Mouse (Mus musculus) embryonic facial prominence, embryonic 15.5 days (tissue): ENCODE results near the gene Asb18. TPM values are rescaled to one million over a fixed set of nuclear protein-coding genes. Genes with fewer than 3 reads are reported as not detected.

Experiments
- ATAC-seq: fragments of 200-750 bp; cut with Nextera tagmentation; 2 replicates; pipeline ENCODE4 v1.8.0; 2017; ENCODE audit warnings: low read depth, moderate TSS enrichment; ENCODE audit not compliant: insufficient number of reproducible peaks, low FRiP score, low TSS enrichment
- H3K27ac ChIP-seq: fragments of 300-500 bp; sonication (generic); replicated peaks from 2 replicates; pipeline ENCODE4 v1.5.1; 2015; ENCODE audit warnings: mild to moderate bottlenecking, inconsistent platforms
- H3K27me3 ChIP-seq: fragments of 300-500 bp; sonication (generic); 2 replicates; pipeline ENCODE4 v1.6.1; 2015; ENCODE audit warnings: inconsistent platforms
- H3K36me3 ChIP-seq: fragments of 300-500 bp; sonication (generic); 2 replicates; pipeline ENCODE4 v1.6.1; 2015; ENCODE audit warnings: mild to moderate bottlenecking, inconsistent platforms
- H3K4me1 ChIP-seq: fragments of 300-500 bp; sonication (generic); 2 replicates; pipeline ENCODE4 v1.6.1; 2015; ENCODE audit warnings: inconsistent platforms
- H3K4me2 ChIP-seq: fragments of 300-500 bp; sonication (generic); replicated peaks from 2 replicates; pipeline ENCODE4 v1.6.1; 2015; ENCODE audit warnings: mild to moderate bottlenecking, inconsistent platforms
- H3K4me3 ChIP-seq: fragments of 300-500 bp; sonication (generic); replicated peaks from 2 replicates; pipeline ENCODE4 v1.5.1; 2015; ENCODE audit warnings: mild to moderate bottlenecking, inconsistent platforms
- H3K9ac ChIP-seq: fragments of 300-500 bp; sonication (generic); 2 replicates; pipeline ENCODE4 v1.6.1; 2015; ENCODE audit warnings: inconsistent platforms
- H3K9me3 ChIP-seq: fragments of 300-500 bp; sonication (generic); replicated peaks from 2 replicates; pipeline ENCODE4 v1.6.1; 2016; ENCODE audit warnings: inconsistent platforms
- WGBS: fragments of 180-500 bp; shearing (Covaris S2); methylation state at CpG from one replicate; pipeline ENCODE4 v1.1.7; 2015; 5-methylcytosine and 5-hydroxymethylcytosine counted together
- polyA plus RNA-seq: library from polyadenylated mRNA; unstranded; fragments of >200 nt; fragmentation: Nextera tagmentation; extraction: Ambion mirVana; gene quantifications from 2 replicates; pipeline ENCODE4 v1.2.1, GENCODE M21; 2015

Asb18 gene
- polyA plus RNA-seq, 1 experiment from 2014 or later, result 0.09 TPM

- H3K4me2 ChIP-seq, result peak overlapping the region; percentile 28; the same call in 1 of the 2 replicates
- H3K4me3 ChIP-seq, result peak overlapping the region; percentile 13; the same call in 1 of the 2 replicates
- ATAC-seq, result no peak
- H3K4me1 ChIP-seq, result peaks cover 20% of the 10 kb centered on the region
- 1% methylated on average over 40 of the region's 41 CpGs for WGBS
- peaks cover 97% of the 10 kb centered on the region for H3K27me3 ChIP-seq
- no peaks in the 10 kb centered on the region for H3K36me3 ChIP-seq
- H3K9ac ChIP-seq, result no peak overlapping the region
- no peak overlapping the region for H3K27ac ChIP-seq
- no peaks in the 10 kb centered on the region for H3K9me3 ChIP-seq
Measured at GRCm38 (mm10) chr1:89922883-89923641, 91.4 kb downstream of the Asb18 start.

- Histone ChIP-seq H3K4me3 (no peak overlapping the region), H3K36me3 (no peaks in the 10 kb centered on the region), H3K27ac (no peak overlapping the region), H3K9ac (no peak overlapping the region), H3K9me3 (no peaks in the 10 kb centered on the region), H3K4me1 (peaks cover 16% of the 10 kb centered on the region), H3K4me2 (no peak overlapping the region), H3K27me3 (peaks cover 97% of the 10 kb centered on the region)
- no peak for ATAC-seq
- WGBS, result 2% methylated on average over 7 of the region's 7 CpGs
Measured at GRCm38 (mm10) chr1:89922282-89922681, 92.2 kb downstream of the Asb18 start.

- 3% methylated on average over 10 of the region's 10 CpGs for WGBS
- H3K9ac ChIP-seq, result no peak overlapping the region
- H3K4me2 ChIP-seq, result no peak overlapping the region
- peaks cover 11% of the 10 kb centered on the region for H3K4me1 ChIP-seq
- H3K27me3 ChIP-seq, result peaks cover 95% of the 10 kb centered on the region
- no peaks in the 10 kb centered on the region for H3K36me3 ChIP-seq
- no peak overlapping the region for H3K27ac ChIP-seq
- H3K4me3 ChIP-seq, result no peak overlapping the region
- no peaks in the 10 kb centered on the region for H3K9me3 ChIP-seq
- ATAC-seq, result no peak
Measured at GRCm38 (mm10) chr1:89921806-89922205, 92.7 kb downstream of the Asb18 start.

- WGBS, result 64% methylated on average over 6 of the region's 6 CpGs
- no peaks in the 10 kb centered on the region for H3K36me3 ChIP-seq
- no peak for ATAC-seq
- H3K27me3 ChIP-seq, result peaks cover 69% of the 10 kb centered on the region
- no peak overlapping the region for H3K27ac ChIP-seq
- H3K9me3 ChIP-seq, result no peaks in the 10 kb centered on the region
- H3K4me2 ChIP-seq, result no peak overlapping the region
- no peak overlapping the region for H3K9ac ChIP-seq
- no peak overlapping the region for H3K4me3 ChIP-seq
- H3K4me1 ChIP-seq, result peaks cover 11% of the 10 kb centered on the region
Measured at GRCm38 (mm10) chr1:89919206-89919605, 95.3 kb downstream of the Asb18 start.

GRCm38 (mm10) chr1:89918111-89918510 lies 96.4 kb downstream of the Asb18 start:
- Histone ChIP-seq H3K4me3 (no peak overlapping the region), H3K4me2 (no peak overlapping the region), H3K9me3 (no peaks in the 10 kb centered on the region), H3K27me3 (peaks cover 58% of the 10 kb centered on the region), H3K4me1 (peaks cover 6% of the 10 kb centered on the region), H3K27ac (no peak overlapping the region), H3K9ac (no peak overlapping the region), H3K36me3 (no peaks in the 10 kb centered on the region)
- WGBS, result 15% methylated on average over 18 of the region's 18 CpGs
- ATAC-seq, result no peak

- Histone ChIP-seq H3K27me3 (peaks cover 16% of the 10 kb centered on the region), H3K27ac (no peak overlapping the region), H3K36me3 (no peaks in the 10 kb centered on the region), H3K4me3 (no peak overlapping the region), H3K9ac (no peak overlapping the region), H3K9me3 (no peaks in the 10 kb centered on the region), H3K4me2 (no peak overlapping the region), H3K4me1 (peaks cover 4% of the 10 kb centered on the region; the same call in 1 of the 2 replicates)
- 74% methylated on average over 4 of the region's 4 CpGs for WGBS
- ATAC-seq, result no peak
Measured at GRCm38 (mm10) chr1:89913611-89914010, 100.9 kb downstream of the Asb18 start.

- H3K9ac ChIP-seq, result no peak overlapping the region
- H3K27ac ChIP-seq, result no peak overlapping the region
- peaks cover 6% of the 10 kb centered on the region for H3K27me3 ChIP-seq
- WGBS, result 50% methylated on average over 5 of the region's 5 CpGs
- peaks cover 4% of the 10 kb centered on the region; the same call in 1 of the 2 replicates for H3K4me1 ChIP-seq
- H3K36me3 ChIP-seq, result no peaks in the 10 kb centered on the region
- H3K4me3 ChIP-seq, result no peak overlapping the region
- ATAC-seq, result no peak
- no peaks in the 10 kb centered on the region for H3K9me3 ChIP-seq
- no peak overlapping the region for H3K4me2 ChIP-seq
Measured at GRCm38 (mm10) chr1:89912392-89912791, 102.1 kb downstream of the Asb18 start.

GRCm38 (mm10) chr1:89909796-89910195 lies 104.7 kb downstream of the Asb18 start:
- 83% methylated on average over 8 of the region's 8 CpGs for WGBS
- Histone ChIP-seq H3K4me3 (no peak overlapping the region), H3K9ac (no peak overlapping the region), H3K9me3 (no peaks in the 10 kb centered on the region), H3K27me3 (0 out of 2 replicates have a peak, but pooled peaks cover 2% of the 10 kb centered on the region), H3K36me3 (no peaks in the 10 kb centered on the region), H3K27ac (no peak overlapping the region), H3K4me1 (peaks cover 4% of the 10 kb centered on the region; the same call in 1 of the 2 replicates), H3K4me2 (no peak overlapping the region)
- no peak for ATAC-seq

- Histone ChIP-seq H3K36me3 (no peaks in the 10 kb centered on the region), H3K9me3 (no peaks in the 10 kb centered on the region), H3K4me1 (no peaks in the 10 kb centered on the region), H3K4me3 (no peak overlapping the region), H3K27ac (no peak overlapping the region), H3K27me3 (no peaks in the 10 kb centered on the region), H3K4me2 (no peak overlapping the region), H3K9ac (no peak overlapping the region)
- WGBS, result 82% methylated on average over 1 of the region's 1 CpGs
- ATAC-seq, result no peak
Measured at GRCm38 (mm10) chr1:89902641-89903040, 111.8 kb downstream of the Asb18 start.

- Histone ChIP-seq H3K27ac (no peak overlapping the region), H3K4me3 (no peak overlapping the region), H3K36me3 (no peaks in the 10 kb centered on the region), H3K9me3 (no peaks in the 10 kb centered on the region), H3K9ac (no peak overlapping the region), H3K27me3 (no peaks in the 10 kb centered on the region), H3K4me1 (no peaks in the 10 kb centered on the region), H3K4me2 (no peak overlapping the region)
- 83% methylated on average over 2 of the region's 2 CpGs for WGBS
- ATAC-seq, result no peak
Measured at GRCm38 (mm10) chr1:89902236-89902635, 112.2 kb downstream of the Asb18 start.

GRCm38 (mm10) chr1:89901381-89901780 lies 113.1 kb downstream of the Asb18 start:
- WGBS, result 77% methylated on average over 4 of the region's 4 CpGs
- Histone ChIP-seq H3K4me1 (no peaks in the 10 kb centered on the region), H3K36me3 (no peaks in the 10 kb centered on the region; the same call in 1 of the 2 replicates), H3K27ac (no peak overlapping the region), H3K9ac (no peak overlapping the region), H3K4me2 (no peak overlapping the region), H3K4me3 (no peak overlapping the region), H3K27me3 (no peaks in the 10 kb centered on the region), H3K9me3 (no peaks in the 10 kb centered on the region)
- ATAC-seq, result no peak
